Mouse (Mus musculus) brain, embryonic 18.5 days (tissue): ENCODE results near the gene Saysd1.
"Not testable (repeated sequence)": the region's sequence is repeated elsewhere in the genome, so short reads cannot be mapped to it uniquely, and the experiment has no call there.

Experiments
- DNase-seq: peaks from one replicate; pipeline ENCODE4 v3.0.0-alpha.2; 2012; ENCODE audit warnings: low read depth, low spot score

The Saysd1 gene

GRCm38 (mm10) chr14:20041836-20042235, 96.5 kb downstream of the Saysd1 start:
- DNase-seq = no peak

GRCm38 (mm10) chr14:20040976-20041375, 97.4 kb downstream of the Saysd1 start:
- no peak for DNase-seq

GRCm38 (mm10) chr14:20039795-20040194, 98.5 kb downstream of the Saysd1 start:
- no peak for DNase-seq

- no peak for DNase-seq
Observed at GRCm38 (mm10) chr14:20032738-20033116, 105.6 kb downstream of the Saysd1 start.

GRCm38 (mm10) chr14:20032016-20032737, 106.2 kb downstream of the Saysd1 start:
- DNase-seq = no peak

- DNase-seq = no peak
Observed at GRCm38 (mm10) chr14:20029606-20030005, 108.7 kb downstream of the Saysd1 start.

GRCm38 (mm10) chr14:20027475-20027874, 110.9 kb downstream of the Saysd1 start:
- DNase-seq = not testable (repeated sequence)
